Mouse (Mus musculus) midbrain, postnatal 0 days (tissue): ENCODE data around the gene Foxo3. TPM values are rescaled to one million over a fixed set of nuclear protein-coding genes. Genes with fewer than 3 reads are reported as not detected.

Source experiments
- ATAC-seq: fragments of 200-750 bp; cut with Nextera tagmentation; 2 replicates; pipeline ENCODE4 v1.8.0; 2017; ENCODE audit warnings: moderate number of reproducible peaks, mild to moderate bottlenecking, moderate TSS enrichment, moderate library complexity; ENCODE audit not compliant: low FRiP score
- DNase-seq: peaks from one replicate; pipeline ENCODE4 v3.0.0-alpha.2; 2015; ENCODE audit warnings: low spot score
- H3K27ac ChIP-seq: fragments of 300-500 bp; sonication (generic); 2 replicates; pipeline ENCODE4 v1.5.1; 2014; ENCODE audit warnings: low read depth, mild to moderate bottlenecking, low read length, mixed read lengths
- H3K27me3 ChIP-seq: fragments of 300-500 bp; sonication (generic); 2 replicates; pipeline ENCODE4 v1.6.1; 2014; ENCODE audit warnings: low read length, control low read depth, mixed read lengths; ENCODE audit not compliant: insufficient read depth
- H3K36me3 ChIP-seq: fragments of 300-500 bp; sonication (generic); 2 replicates; pipeline ENCODE4 v1.6.1; 2014; ENCODE audit warnings: low read length, control low read depth, mixed read lengths; ENCODE audit not compliant: insufficient read depth
- H3K4me1 ChIP-seq: fragments of 300-500 bp; sonication (generic); 2 replicates; pipeline ENCODE4 v1.6.1; 2014; ENCODE audit warnings: mild to moderate bottlenecking, control low read depth, antibody characterized with exemption, low read length, mixed read lengths; ENCODE audit not compliant: insufficient read depth
- H3K4me2 ChIP-seq: fragments of 300-500 bp; sonication (generic); 2 replicates; pipeline ENCODE4 v1.6.1; 2014; ENCODE audit warnings: low read depth, mild to moderate bottlenecking, low read length, mixed read lengths; ENCODE audit not compliant: poor library complexity, severe bottlenecking
- H3K4me3 ChIP-seq: fragments of 300-500 bp; sonication (generic); 2 replicates; pipeline ENCODE4 v1.5.1; 2014; ENCODE audit warnings: low read depth, mild to moderate bottlenecking, low read length, moderate library complexity
- H3K9ac ChIP-seq: fragments of 300-500 bp; sonication (generic); replicated peaks from 2 replicates; pipeline ENCODE4 v1.6.1; 2014; ENCODE audit warnings: mild to moderate bottlenecking, low read length, moderate library complexity, mixed read lengths; ENCODE audit not compliant: poor library complexity, severe bottlenecking
- H3K9me3 ChIP-seq: fragments of 300-500 bp; sonication (generic); 2 replicates; pipeline ENCODE4 v1.6.1; 2016; ENCODE audit warnings: low read length, control low read depth
- CTCF ChIP-seq: IDR thresholded peaks from 2 replicates; pipeline ENCODE4 v1.5.1; 2016; ENCODE audit warnings: antibody characterized with exemption, mild to moderate bottlenecking
- WGBS: fragments of 180-500 bp; shearing (Covaris S2); extraction: QIAGEN DNeasy Blood & Tissue Kit; methylation state at CpG from one replicate; pipeline ENCODE4 v1.1.7; 2014; 5-methylcytosine and 5-hydroxymethylcytosine counted together
- polyA plus RNA-seq: library from polyadenylated mRNA; unstranded; fragments of >200 nt; fragmentation: Nextera tagmentation; extraction: Ambion mirVana; gene quantifications from 2 replicates; pipeline ENCODE4 v1.2.1, GENCODE M21; 2015
- total RNA-seq: library from RNA; depleted of rRNA; stranded (reverse); fragments of >200 nt; gene quantifications from 2 replicates; pipeline ENCODE4 v1.2.3, GENCODE M21; 2014; rRNA removed

The Foxo3 gene
- total RNA-seq (37.7 and 42.9 TPM in 2 replicates), polyA plus RNA-seq (6.5 and 6.6 TPM in 2 replicates)

DNA sequence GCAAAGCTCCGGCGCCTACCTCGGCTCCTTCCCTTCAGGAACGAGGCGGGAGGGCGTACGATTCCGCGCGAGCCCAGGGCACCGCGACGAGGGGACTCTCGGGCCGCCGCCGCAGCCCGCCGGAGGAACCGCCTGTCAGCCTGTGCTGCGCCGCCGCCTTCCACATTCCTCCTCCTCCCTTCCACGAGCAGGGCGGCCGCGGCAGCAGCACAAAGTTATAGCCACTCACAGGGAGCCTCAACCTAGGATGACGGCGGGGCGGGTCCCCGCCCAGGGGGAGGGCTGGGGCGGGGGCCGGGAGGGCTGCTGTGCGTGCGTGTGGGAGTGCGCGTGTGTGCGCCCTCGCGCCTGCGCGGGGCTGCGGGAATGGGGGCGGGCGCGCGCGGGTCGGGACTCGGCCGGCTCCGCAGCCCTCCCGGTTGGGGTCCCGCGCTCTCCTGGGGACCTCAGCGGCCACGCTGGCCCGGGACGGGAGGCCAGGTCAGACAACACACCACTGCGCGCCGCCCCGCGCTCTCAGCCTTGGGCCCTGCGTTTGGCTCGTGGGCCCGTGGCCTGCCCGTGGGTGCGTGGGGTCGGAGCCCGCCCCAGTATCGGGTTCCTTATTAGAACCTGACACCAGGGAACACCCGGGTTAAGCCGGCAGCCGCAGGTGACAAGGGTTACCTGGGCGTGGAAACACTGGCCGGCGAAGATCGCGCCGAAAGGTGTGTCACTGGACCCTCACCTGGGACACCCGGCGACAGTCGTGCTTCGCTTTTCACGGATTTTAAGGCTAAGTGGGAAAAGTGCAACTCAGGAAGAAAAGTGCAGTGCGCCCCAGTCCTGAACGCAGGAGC, at the start of gene Foxo3:
TSS of gene Foxo3 (minus strand) at position 249 of the 839 bp plus-strand sequence.
- H3K4me3 ChIP-seq: peak within 1 kb of the TSS; percentile 82
- DNase-seq: peak; percentile 94
- under 1% methylated on average over 61 of the region's 88 CpGs for WGBS
- H3K27me3 ChIP-seq: no peaks in the 10 kb centered on the region
- TF ChIP-seq CTCF: no peak
- peaks cover 6% of the 10 kb centered on the region; the same call in 1 of the 2 replicates for H3K4me1 ChIP-seq
- ATAC-seq: peak; percentile 75
- peak within 1 kb of the TSS; percentile 90 for H3K27ac ChIP-seq
- H3K4me2 ChIP-seq: peak within 1 kb of the TSS; percentile 98
- H3K9ac ChIP-seq: peak within 1 kb of the TSS; percentile 69
- no peaks in the 10 kb centered on the region for H3K36me3 ChIP-seq
- H3K9me3 ChIP-seq: no peaks in the 10 kb centered on the region

- Histone ChIP-seq H3K9me3 (no peaks in the 10 kb centered on the region), H3K4me2 (no peak overlapping the region), H3K4me1 (no peaks in the 10 kb centered on the region), H3K4me3 (no peak overlapping the region), H3K27me3 (no peaks in the 10 kb centered on the region), H3K9ac (no peak overlapping the region), H3K27ac (no peak overlapping the region), H3K36me3 (no peaks in the 10 kb centered on the region)
- TF ChIP-seq CTCF: no peak
- no peak for ATAC-seq
- no peak for DNase-seq
- WGBS: 70% methylated on average over 10 of the region's 10 CpGs
Measured at GRCm38 (mm10) chr10:42325305-42325704, 48.8 kb upstream of the Foxo3 start.

DNA sequence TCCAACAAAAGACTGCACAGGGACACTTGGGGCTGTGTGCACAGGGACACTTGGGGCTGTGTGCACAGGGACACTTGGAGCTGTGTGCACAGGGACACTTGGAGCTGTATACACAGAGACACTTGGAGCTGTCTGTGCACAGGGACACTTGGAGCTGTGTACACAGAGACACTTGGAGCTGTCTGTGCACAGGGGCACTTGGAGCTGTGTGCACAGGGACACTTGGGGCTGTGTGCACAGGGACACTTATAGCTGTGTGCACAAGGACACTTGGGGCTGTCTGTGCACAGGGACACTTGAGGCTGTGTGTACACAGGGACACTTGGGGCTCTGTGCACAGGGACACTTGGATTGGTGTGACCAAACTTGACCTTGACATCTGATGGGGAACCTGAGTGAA, 47.4 kb upstream of the Foxo3 start:
- ATAC-seq (no peak), DNase-seq (no peak)

DNA sequence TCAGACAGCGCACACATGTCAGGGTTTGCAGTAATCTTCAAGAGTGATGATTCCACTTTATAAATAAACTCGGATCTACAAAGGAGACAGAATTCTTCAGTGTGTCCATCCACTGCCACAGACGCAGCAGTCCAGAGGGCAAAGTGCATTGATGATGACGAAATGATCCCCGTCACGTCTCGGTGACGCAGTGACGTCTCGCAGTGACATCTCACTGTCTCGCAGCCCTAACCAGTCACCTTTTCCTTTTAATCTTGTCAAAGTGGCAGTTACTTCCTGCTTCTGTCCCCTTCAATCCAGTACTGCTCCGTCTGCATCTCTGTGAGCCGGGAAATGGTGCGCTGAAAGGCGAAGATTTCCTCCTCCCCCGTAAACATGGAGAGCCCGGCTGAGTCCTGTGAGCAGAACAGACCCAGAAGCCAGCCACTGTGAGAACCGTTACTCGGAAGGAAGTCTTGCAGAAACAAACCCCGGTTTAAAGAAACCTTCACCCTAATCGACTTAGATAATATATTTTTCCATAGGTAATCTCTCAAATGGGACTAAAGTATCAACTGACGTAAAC, 36.7 kb upstream of the Foxo3 start:
- H3K4me2 ChIP-seq: no peak overlapping the region
- H3K27me3 ChIP-seq: no peaks in the 10 kb centered on the region
- TF ChIP-seq CTCF: no peak
- H3K36me3 ChIP-seq: 0 out of 2 replicates have a peak, but pooled peaks cover 3% of the 10 kb centered on the region
- no peaks in the 10 kb centered on the region for H3K4me1 ChIP-seq
- no peak overlapping the region for H3K4me3 ChIP-seq
- ATAC-seq: no peak
- H3K9me3 ChIP-seq: no peaks in the 10 kb centered on the region
- DNase-seq: no peak
- no peak overlapping the region for H3K27ac ChIP-seq
- no peak overlapping the region for H3K9ac ChIP-seq
- 87% methylated on average over 22 of the region's 22 CpGs for WGBS

More for the DNA sequence above, 47.4 kb upstream of the Foxo3 start:
- Histone ChIP-seq H3K36me3 (no peaks in the 10 kb centered on the region), H3K4me1 (no peaks in the 10 kb centered on the region), H3K4me3 (no peak overlapping the region), H3K27me3 (no peaks in the 10 kb centered on the region), H3K9ac (no peak overlapping the region), H3K9me3 (no peaks in the 10 kb centered on the region), H3K27ac (no peak overlapping the region), H3K4me2 (no peak overlapping the region)
- TF ChIP-seq CTCF: no peak

DNA sequence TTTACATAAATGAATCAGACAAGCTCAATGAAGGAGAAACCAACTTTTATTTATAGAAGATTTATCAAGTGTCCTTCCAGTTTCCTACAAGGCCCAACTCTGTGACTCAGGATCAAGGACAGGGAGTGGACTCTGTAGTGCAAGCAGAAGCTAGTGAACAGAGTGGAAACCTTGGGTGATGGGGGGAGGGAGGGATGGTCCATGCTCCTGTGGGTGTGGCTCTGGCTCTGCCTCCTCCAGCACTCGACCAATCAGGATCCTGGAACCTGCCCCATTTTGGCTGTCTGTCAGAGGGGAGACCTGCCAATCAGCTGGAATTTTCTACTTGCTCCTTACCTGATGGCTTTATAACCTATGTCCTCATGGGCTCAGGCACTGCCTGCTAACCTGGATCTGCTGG, 36.0 kb upstream of the Foxo3 start:
- H3K36me3 ChIP-seq: 0 out of 2 replicates have a peak, but pooled peaks cover 3% of the 10 kb centered on the region
- ATAC-seq (no peak), DNase-seq (no peak)
- no peak overlapping the region for H3K4me2 ChIP-seq
- no peak for TF ChIP-seq CTCF
- no peak overlapping the region for H3K4me3 ChIP-seq
- H3K9me3 ChIP-seq: no peaks in the 10 kb centered on the region
- no peaks in the 10 kb centered on the region for H3K27me3 ChIP-seq
- 59% methylated on average over 1 of the region's 1 CpGs for WGBS
- no peaks in the 10 kb centered on the region for H3K4me1 ChIP-seq
- no peak overlapping the region for H3K9ac ChIP-seq
- no peak overlapping the region for H3K27ac ChIP-seq

DNA sequence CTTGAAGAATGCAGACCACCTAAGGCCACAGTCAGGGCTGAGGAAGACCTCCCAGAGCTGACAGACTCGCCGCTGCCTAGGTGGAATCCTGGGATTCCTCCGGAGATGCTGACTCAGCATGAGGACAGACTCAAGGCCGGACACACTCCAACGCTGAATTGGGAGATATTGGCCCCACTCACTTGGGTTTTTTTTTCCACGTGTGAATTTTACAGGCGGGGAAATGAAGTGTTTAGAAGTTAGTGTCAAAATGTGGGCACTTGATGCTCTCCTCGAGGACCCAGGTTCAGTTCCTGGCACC, 32.1 kb upstream of the Foxo3 start:
- no peak for TF ChIP-seq CTCF
- Histone ChIP-seq H3K4me1 (no peaks in the 10 kb centered on the region), H3K4me2 (peak overlapping the region; percentile 51), H3K4me3 (peak overlapping the region; percentile 27), H3K9me3 (no peaks in the 10 kb centered on the region), H3K36me3 (no peaks in the 10 kb centered on the region), H3K9ac (peak overlapping the region; percentile 19; the same call in 1 of the 2 replicates), H3K27ac (no peak overlapping the region), H3K27me3 (no peaks in the 10 kb centered on the region)
- WGBS: 32% methylated on average over 8 of the region's 8 CpGs
- ATAC-seq: no peak
- DNase-seq: no peak
